Mouse (Mus musculus): ENCODE measurements around the gene Bsg.

GRCm38 (mm10) chr10:79756660-79757059 lies 52.4 kb downstream of the Bsg start:
- no peak for TF ChIP-seq POLR2A (IDR thresholded peaks at IDR 0.05; ENCODE audit: insufficient read length, low read depth)
- TF ChIP-seq MAX (IDR thresholded peaks at IDR 0.05; ENCODE audit: low read depth), result no peak
- no peak for TF ChIP-seq TCF12 (IDR thresholded peaks at IDR 0.05; ENCODE audit: insufficient read depth, poor library complexity, severe bottlenecking)
